Mouse (Mus musculus): ENCODE measurements around the gene Pigk. TPM values are rescaled to one million over a fixed set of nuclear protein-coding genes. Genes with fewer than 3 reads are reported as not detected.

Gene Pigk
- polyA plus RNA-seq, 1 experiment from 2014 or later: 51.4 TPM

GRCm38 (mm10) chr3:152820406-152820805 lies 106.5 kb downstream of the Pigk start:
- Histone ChIP-seq H3K9me3 (no peaks in the 10 kb centered on the region), H3K4me3 (no peak overlapping the region), H3K27ac (no peak overlapping the region), H3K4me2 (replicated peaks) (no peak overlapping the region), H3K27me3 (no peaks in the 10 kb centered on the region), H3K4me1 (no peaks in the 10 kb centered on the region), H3K36me3 (no peaks in the 10 kb centered on the region), H3K9ac (no peak overlapping the region)
- WGBS: 77% methylated on average over 3 of the region's 3 CpGs
- no peak for ATAC-seq (ENCODE audit: insufficient number of reproducible peaks, insufficient read depth, low FRiP score, low TSS enrichment)

GRCm38 (mm10) chr3:152821202-152821601 lies 107.3 kb downstream of the Pigk start:
- H3K27me3 ChIP-seq: no peaks in the 10 kb centered on the region
- H3K4me1 ChIP-seq: no peaks in the 10 kb centered on the region
- H3K4me2 ChIP-seq (replicated peaks): no peak overlapping the region
- H3K27ac ChIP-seq: no peak overlapping the region
- 58% methylated on average over 14 of the region's 14 CpGs for WGBS
- ATAC-seq (ENCODE audit: insufficient number of reproducible peaks, insufficient read depth, low FRiP score, low TSS enrichment): no peak
- no peak overlapping the region for H3K9ac ChIP-seq
- H3K4me3 ChIP-seq: no peak overlapping the region
- H3K9me3 ChIP-seq: no peaks in the 10 kb centered on the region
- H3K36me3 ChIP-seq: no peaks in the 10 kb centered on the region

GRCm38 (mm10) chr3:152831377-152831776 lies 117.5 kb downstream of the Pigk start:
- no peak overlapping the region for H3K4me3 ChIP-seq
- no peaks in the 10 kb centered on the region for H3K27me3 ChIP-seq
- H3K9ac ChIP-seq: no peak overlapping the region
- H3K4me2 ChIP-seq (replicated peaks): no peak overlapping the region
- no peak overlapping the region for H3K27ac ChIP-seq
- H3K4me1 ChIP-seq: no peaks in the 10 kb centered on the region
- ATAC-seq (ENCODE audit: insufficient number of reproducible peaks, insufficient read depth, low FRiP score, low TSS enrichment): no peak
- 72% methylated on average over 3 of the region's 3 CpGs for WGBS
- H3K9me3 ChIP-seq: no peaks in the 10 kb centered on the region
- H3K36me3 ChIP-seq: no peaks in the 10 kb centered on the region

GRCm38 (mm10) chr3:152831974-152832373 lies 118.1 kb downstream of the Pigk start:
- Histone ChIP-seq H3K27me3 (no peaks in the 10 kb centered on the region), H3K4me1 (no peaks in the 10 kb centered on the region), H3K4me2 (replicated peaks) (no peak overlapping the region), H3K9ac (no peak overlapping the region), H3K27ac (no peak overlapping the region), H3K9me3 (no peaks in the 10 kb centered on the region), H3K4me3 (no peak overlapping the region), H3K36me3 (no peaks in the 10 kb centered on the region)
- ATAC-seq (ENCODE audit: insufficient number of reproducible peaks, insufficient read depth, low FRiP score, low TSS enrichment): no peak
- WGBS: 88% methylated on average over 9 of the region's 9 CpGs

- H3K4me3 ChIP-seq: no peak overlapping the region
- H3K9ac ChIP-seq: no peak overlapping the region
- H3K27ac ChIP-seq: no peak overlapping the region
- H3K36me3 ChIP-seq: no peaks in the 10 kb centered on the region
- no peaks in the 10 kb centered on the region for H3K27me3 ChIP-seq
- H3K4me2 ChIP-seq (replicated peaks): no peak overlapping the region
- H3K9me3 ChIP-seq: no peaks in the 10 kb centered on the region
- ATAC-seq (ENCODE audit: insufficient number of reproducible peaks, insufficient read depth, low FRiP score, low TSS enrichment): no peak
- no peaks in the 10 kb centered on the region for H3K4me1 ChIP-seq
- WGBS: 90% methylated on average over 4 of the region's 4 CpGs
Measured at GRCm38 (mm10) chr3:152832436-152832835, 118.5 kb downstream of the Pigk start.

GRCm38 (mm10) chr3:152837407-152837806 lies 123.5 kb downstream of the Pigk start:
- H3K36me3 ChIP-seq: no peaks in the 10 kb centered on the region
- 67% methylated on average over 2 of the region's 2 CpGs for WGBS
- no peak overlapping the region for H3K9ac ChIP-seq
- H3K9me3 ChIP-seq: no peaks in the 10 kb centered on the region
- H3K4me3 ChIP-seq: no peak overlapping the region
- no peak overlapping the region for H3K27ac ChIP-seq
- H3K4me2 ChIP-seq (replicated peaks): no peak overlapping the region
- H3K27me3 ChIP-seq: no peaks in the 10 kb centered on the region
- ATAC-seq (ENCODE audit: insufficient number of reproducible peaks, insufficient read depth, low FRiP score, low TSS enrichment): no peak
- no peaks in the 10 kb centered on the region for H3K4me1 ChIP-seq

GRCm38 (mm10) chr3:152837938-152838337 lies 124.0 kb downstream of the Pigk start:
- H3K4me1 ChIP-seq: no peaks in the 10 kb centered on the region
- H3K9me3 ChIP-seq: no peaks in the 10 kb centered on the region
- H3K36me3 ChIP-seq: no peaks in the 10 kb centered on the region
- no peak overlapping the region for H3K9ac ChIP-seq
- no peak overlapping the region for H3K27ac ChIP-seq
- no peak overlapping the region for H3K4me2 ChIP-seq (replicated peaks)
- H3K4me3 ChIP-seq: no peak overlapping the region
- no peaks in the 10 kb centered on the region for H3K27me3 ChIP-seq
- WGBS: 88% methylated on average over 1 of the region's 1 CpGs
- no peak for ATAC-seq (ENCODE audit: insufficient number of reproducible peaks, insufficient read depth, low FRiP score, low TSS enrichment)

GRCm38 (mm10) chr3:152841264-152841663 lies 127.4 kb downstream of the Pigk start:
- ATAC-seq (ENCODE audit: insufficient number of reproducible peaks, insufficient read depth, low FRiP score, low TSS enrichment): no peak
- no peaks in the 10 kb centered on the region for H3K27me3 ChIP-seq
- no peak overlapping the region for H3K27ac ChIP-seq
- H3K4me1 ChIP-seq: no peaks in the 10 kb centered on the region
- WGBS: 82% methylated on average over 6 of the region's 6 CpGs
- H3K4me3 ChIP-seq: no peak overlapping the region
- H3K9me3 ChIP-seq: no peaks in the 10 kb centered on the region
- H3K4me2 ChIP-seq (replicated peaks): no peak overlapping the region
- no peaks in the 10 kb centered on the region for H3K36me3 ChIP-seq
- no peak overlapping the region for H3K9ac ChIP-seq

GRCm38 (mm10) chr3:152842648-152843047 lies 128.7 kb downstream of the Pigk start:
- no peak for ATAC-seq (ENCODE audit: insufficient number of reproducible peaks, insufficient read depth, low FRiP score, low TSS enrichment)
- WGBS: 80% methylated on average over 3 of the region's 3 CpGs
- no peaks in the 10 kb centered on the region for H3K36me3 ChIP-seq
- H3K4me3 ChIP-seq: no peak overlapping the region
- H3K4me1 ChIP-seq: 0 out of 2 replicates have a peak, but pooled peaks cover 6% of the 10 kb centered on the region
- H3K27me3 ChIP-seq: no peaks in the 10 kb centered on the region
- no peak overlapping the region for H3K9ac ChIP-seq
- H3K27ac ChIP-seq: no peak overlapping the region
- H3K9me3 ChIP-seq: no peaks in the 10 kb centered on the region
- H3K4me2 ChIP-seq (replicated peaks): no peak overlapping the region

GRCm38 (mm10) chr3:152843925-152844324 lies 130.0 kb downstream of the Pigk start:
- Histone ChIP-seq H3K4me2 (replicated peaks) (no peak overlapping the region), H3K9ac (no peak overlapping the region), H3K4me3 (no peak overlapping the region), H3K4me1 (0 out of 2 replicates have a peak, but pooled peaks cover 6% of the 10 kb centered on the region), H3K27ac (no peak overlapping the region), H3K27me3 (no peaks in the 10 kb centered on the region), H3K9me3 (no peaks in the 10 kb centered on the region), H3K36me3 (no peaks in the 10 kb centered on the region)
- ATAC-seq (ENCODE audit: insufficient number of reproducible peaks, insufficient read depth, low FRiP score, low TSS enrichment): no peak

- no peak overlapping the region for H3K9ac ChIP-seq
Measured at GRCm38 (mm10) chr3:152855006-152855614, 141.2 kb downstream of the Pigk start.

GRCm38 (mm10) chr3:152856095-152856494 lies 142.2 kb downstream of the Pigk start:
- peaks cover 9% of the 10 kb centered on the region for H3K4me1 ChIP-seq
- no peaks in the 10 kb centered on the region for H3K36me3 ChIP-seq
- ATAC-seq (ENCODE audit: insufficient number of reproducible peaks, insufficient read depth, low FRiP score, low TSS enrichment): no peak
- no peak overlapping the region for H3K4me3 ChIP-seq
- H3K9me3 ChIP-seq: no peaks in the 10 kb centered on the region
- 64% methylated on average over 10 of the region's 10 CpGs for WGBS
- no peaks in the 10 kb centered on the region for H3K27me3 ChIP-seq
- H3K9ac ChIP-seq: no peak overlapping the region
- no peak overlapping the region for H3K4me2 ChIP-seq (replicated peaks)
- no peak overlapping the region for H3K27ac ChIP-seq

More at GRCm38 (mm10) chr3:152855006-152855614, 141.2 kb downstream of the Pigk start:
- no peaks in the 10 kb centered on the region for H3K36me3 ChIP-seq
- no peaks in the 10 kb centered on the region for H3K27me3 ChIP-seq
- ATAC-seq (ENCODE audit: insufficient number of reproducible peaks, insufficient read depth, low FRiP score, low TSS enrichment): no peak
- no peak overlapping the region for H3K4me3 ChIP-seq
- no peak overlapping the region for H3K27ac ChIP-seq
- H3K4me1 ChIP-seq: peaks cover 9% of the 10 kb centered on the region
- 39% methylated on average over 12 of the region's 12 CpGs for WGBS
- H3K9me3 ChIP-seq: no peaks in the 10 kb centered on the region
- H3K4me2 ChIP-seq (replicated peaks): no peak overlapping the region

Data from embryonic facial prominence, embryonic 12.5 days (tissue).